Mouse (Mus musculus): ENCODE data around the gene AL732309.1. TPM values are rescaled to one million over a fixed set of nuclear protein-coding genes. Genes with fewer than 3 reads are reported as not detected.
"Not testable (repeated sequence)": the region's sequence is repeated elsewhere in the genome, so short reads cannot be mapped to it uniquely, and the experiment has no call there.

Gene AL732309.1
- total RNA-seq, 4 experiments from 2014 or later = 3.3 to 5.5 (median 4.4) TPM

DNA sequence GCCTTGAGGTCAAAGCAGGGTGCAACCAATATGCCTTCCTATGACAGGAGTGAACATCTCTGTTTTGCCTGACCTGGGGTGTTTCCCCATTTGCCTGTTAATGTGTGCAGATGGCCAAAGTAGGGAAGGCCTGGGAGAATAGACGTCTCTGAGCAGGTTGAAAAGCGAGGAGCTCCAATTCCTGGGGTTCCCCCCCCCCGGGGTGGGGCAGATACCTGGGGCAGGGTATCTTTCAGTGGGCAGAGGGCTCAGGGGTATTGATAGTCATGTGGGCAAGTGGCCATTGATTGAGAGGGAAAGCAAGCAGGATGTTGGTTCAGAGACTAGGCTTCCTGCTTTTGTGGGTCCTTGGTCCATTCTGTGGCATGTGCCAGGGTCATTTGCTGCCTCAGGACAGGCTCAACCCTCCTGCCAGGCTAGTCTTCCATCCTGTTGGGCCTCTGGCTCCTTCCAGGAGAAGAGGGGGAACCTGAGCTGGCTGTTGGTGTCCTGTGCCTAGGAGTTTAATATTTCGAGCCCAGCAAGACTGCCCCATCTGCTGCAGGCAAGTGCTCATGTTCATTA is 21.2 kb upstream of the AL732309.1 start:
- DNase-seq (ENCODE audit: low spot score in 2 of 2) = no peak

DNA sequence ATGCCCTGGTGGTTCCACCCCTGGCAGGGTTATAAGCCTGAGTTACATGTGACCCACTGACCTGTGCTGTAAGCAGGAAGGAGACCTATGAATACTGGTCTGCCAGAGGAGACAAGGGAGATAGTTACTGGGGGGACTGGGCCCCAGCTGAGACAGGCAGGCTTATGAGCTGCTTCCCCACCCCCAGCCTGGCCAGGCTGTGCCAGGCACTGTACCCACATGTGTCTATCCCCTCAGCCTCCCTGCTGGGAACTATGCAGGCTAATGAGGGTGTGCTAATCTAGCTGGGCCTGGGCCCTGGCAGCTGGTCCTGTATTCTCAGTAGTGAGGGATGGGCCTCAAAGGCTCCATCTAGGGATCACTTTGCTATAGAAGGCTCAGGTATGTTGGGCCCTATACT is 20.6 kb upstream of the AL732309.1 start:
- DNase-seq (ENCODE audit: low spot score in 2 of 2) = no peak

DNA sequence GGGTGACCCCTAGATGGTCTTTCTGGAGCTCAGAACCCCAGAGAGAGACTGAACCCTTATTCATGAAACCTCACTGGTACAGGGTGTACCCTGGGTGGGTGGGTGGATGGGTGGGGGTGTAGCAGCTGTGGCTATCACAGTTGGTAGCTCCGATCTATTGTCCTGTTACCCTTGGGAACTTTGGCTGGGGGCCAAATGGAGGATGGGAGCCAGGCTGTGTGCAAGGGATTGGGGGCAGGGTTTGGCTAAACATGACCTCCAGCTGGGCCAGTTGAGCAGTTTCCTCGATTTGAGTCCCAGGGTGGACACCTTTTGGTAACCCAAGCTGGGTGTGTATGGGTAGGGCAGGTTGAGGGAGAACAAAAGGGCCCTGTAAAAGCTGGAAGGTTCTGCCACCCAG is 20.1 kb upstream of the AL732309.1 start:
- peak; percentile 79 to 85 for DNase-seq (ENCODE audit: low spot score in 2 of 2)

DNA sequence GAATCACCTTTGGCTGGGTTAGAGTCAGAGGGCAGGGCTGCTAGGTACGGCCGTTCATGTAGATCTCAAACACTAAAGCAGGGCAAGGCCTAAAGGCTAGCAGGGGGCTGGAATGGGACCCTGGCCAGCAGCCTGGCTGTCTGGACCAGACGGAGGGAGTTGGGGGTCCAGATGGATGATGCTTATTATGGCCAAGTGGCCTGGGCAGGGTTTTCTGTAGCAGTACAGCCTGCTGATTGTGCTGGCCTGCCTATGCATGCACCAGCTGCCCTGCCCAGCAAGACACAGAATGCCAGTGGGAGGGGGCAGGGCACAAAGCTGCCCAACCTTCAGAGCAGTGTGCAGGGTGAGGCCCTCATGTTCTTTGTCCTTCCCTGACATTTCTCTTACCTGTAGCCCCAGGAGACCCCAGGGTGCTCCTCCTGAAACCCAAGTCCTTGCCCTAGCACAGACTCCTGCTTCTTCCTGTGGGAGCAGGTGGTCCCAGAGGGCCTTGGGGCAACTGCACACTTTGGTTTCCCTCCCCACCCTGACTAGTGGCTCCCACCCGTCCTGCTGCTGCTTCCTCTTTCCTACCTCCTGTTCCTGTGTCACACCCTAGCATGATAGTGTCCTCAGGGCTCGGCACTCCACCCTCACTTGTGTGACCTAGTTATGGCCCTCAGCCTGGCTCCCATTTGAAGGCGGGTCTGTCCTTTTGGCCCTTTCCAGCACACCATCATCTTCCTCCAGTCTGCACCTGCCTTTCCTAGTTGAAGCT is 19.4 kb upstream of the AL732309.1 start:
- DNase-seq (ENCODE audit: low spot score in 2 of 2) = peak in 1 of 2 experiments; percentile 53

DNA sequence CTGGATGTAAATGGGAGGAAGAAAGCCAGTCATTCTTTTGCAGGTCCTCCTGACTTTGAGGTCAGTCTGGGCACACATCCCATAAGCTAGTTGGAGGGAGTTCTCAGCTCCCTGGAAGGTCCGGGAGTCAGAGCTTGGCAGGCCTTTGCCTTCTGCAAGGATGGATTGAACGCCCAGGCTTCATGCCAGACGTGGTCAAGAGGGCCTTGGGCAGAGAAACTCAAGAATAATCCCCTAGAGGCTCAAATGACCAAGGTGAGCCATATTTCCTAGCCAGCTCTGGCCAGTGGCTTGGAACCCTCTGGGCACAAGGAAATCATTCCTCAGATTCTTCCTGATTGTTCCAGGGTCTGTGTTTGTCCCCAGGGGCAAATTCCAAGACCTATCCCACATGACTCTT is 18.2 kb upstream of the AL732309.1 start:
- DNase-seq (ENCODE audit: low spot score in 2 of 2) = no peak

DNA sequence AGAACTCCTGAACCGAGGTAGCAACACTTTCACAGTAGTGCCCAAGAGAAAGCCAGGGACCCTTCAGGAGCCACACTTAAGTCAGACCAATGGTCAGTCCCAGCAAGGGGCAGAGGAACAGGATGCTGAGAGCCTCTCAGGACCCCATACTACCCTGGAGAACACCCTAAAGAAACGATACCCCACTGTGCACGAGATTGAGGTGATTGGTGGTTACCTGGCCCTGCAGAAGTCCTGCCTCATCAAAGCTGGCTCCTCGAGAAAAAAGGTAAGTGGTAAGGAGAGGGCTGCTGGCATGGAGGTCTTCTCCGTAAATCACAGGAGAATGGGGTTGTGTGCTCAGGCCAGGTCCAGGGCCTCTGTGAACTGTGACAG is 17.6 kb upstream of the AL732309.1 start:
- no peak for DNase-seq (ENCODE audit: low spot score in 2 of 2)

DNA sequence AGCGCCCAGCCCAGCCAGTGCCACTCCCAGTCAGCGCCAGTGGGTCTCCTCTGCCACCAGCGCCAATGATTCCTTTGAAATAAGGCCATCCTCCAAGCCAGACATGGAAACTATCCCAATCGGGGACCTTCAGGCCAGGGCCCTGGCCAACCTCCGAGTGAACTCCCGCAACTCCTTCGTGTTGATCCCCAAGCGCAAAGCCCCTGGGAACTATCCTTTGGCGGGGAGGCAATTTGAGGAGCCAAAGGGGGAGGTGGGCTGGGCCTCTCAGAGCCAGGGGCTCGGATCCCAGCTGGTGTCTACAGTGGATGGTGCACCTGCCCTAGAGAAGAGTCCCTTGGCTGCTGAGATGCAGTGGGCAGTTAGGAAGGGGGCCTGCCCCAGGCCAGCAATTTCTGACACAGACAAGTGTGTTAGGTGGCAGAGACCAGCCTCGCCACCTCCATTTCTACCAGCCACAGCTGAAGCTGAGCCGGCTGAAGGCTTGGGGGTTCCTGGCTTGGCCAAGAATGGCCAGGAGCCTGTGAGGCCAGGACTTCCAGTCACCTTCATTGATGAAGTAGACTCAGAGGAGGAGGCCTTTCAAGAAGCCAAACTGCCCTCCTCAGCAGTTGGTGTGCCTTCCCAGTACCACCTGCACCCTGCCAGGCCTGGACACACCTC is 17.1 kb upstream of the AL732309.1 start:
- no peak for DNase-seq (ENCODE audit: low spot score in 2 of 2)

DNA sequence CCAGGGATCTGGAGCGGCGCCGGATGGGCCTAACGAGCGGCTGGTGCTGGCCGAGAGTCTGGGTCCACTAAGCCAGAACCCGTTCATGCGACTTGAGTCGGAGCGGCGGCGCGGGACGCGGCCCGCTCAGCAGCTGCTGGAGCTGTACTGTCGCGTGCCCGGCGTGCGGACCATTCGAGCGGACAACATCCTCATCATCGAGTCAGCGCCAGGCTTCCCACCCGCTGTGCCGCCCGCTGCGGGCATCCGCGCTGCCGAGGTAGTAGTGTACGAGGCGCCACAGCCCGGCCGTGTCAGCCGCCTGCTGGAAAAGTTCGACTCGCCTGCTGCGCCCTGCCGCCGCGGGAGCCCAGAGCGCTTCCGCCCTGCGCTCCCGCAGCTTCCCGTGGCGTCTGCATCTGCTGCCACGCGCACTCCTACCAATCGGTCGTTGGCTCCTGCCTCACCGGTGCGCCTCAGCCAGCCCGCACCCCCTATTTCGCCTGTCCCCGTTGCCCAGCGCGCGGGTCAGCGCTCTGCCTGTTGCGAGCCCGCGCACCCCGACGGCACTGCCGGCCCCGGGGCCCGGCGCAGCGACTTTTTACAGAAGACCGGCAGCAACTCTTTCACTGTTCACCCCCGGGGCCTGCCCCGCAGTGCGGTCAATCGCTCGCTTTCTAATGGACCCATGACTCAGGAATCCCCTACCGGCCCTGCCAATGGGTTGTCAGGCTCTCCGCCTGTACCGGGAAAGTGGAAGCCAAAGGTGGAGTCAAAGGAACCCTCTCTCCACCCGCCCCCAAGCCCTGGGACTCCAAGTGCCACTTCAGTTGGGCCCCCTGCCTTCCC is 16.3 kb upstream of the AL732309.1 start:
- no peak for DNase-seq (ENCODE audit: low spot score in 2 of 2)

DNA sequence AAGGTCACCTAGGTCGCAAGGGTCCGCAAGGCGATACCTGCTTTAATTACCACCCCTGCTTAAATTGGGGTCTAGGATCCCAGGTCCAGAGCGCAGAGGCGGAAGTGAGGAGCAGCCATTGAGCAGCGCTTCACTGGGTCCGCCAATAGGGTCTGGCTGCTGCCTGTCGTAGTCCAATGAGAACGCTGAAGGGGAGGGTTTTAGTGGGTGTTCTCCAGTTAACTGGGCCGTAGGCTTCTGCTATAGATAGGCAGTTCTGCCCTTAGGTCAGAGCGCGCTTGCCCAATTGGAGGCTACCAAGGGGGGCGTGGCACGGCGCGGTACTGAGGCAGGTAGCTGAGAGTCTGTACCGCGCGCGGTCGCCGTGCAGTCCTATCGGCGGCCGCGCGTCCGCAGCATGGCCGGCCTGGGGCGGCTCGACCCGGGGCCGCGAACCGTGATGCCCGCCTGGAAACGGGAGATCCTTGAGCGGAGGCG is 15.7 kb upstream of the AL732309.1 start, which contains the start of gene Tprn:
TSS of gene Tprn (plus strand) at position 328 of the 477 bp plus-strand sequence.
- DNase-seq (ENCODE audit: low spot score in 2 of 2) = peak; percentile 94 to 97

DNA sequence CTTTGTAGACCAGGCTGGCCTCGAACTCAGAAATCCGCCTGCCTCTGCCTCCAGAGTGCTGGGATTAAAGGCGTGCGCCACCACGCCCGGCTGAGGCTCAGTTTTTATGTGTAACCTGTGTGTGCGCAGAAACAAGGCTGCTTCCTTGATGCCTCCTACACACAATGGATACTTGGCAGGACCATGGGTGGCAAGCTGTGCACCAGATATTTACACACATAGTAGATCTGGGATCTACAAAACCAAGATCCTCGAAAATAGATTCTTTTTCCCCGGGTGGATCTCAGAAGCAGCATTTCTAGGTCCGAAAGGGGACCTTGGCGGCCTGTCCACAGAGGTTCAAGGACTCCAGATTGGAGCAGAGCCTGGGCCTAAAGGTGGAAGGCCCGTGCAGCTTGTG is 15.2 kb upstream of the AL732309.1 start:
- peak in 1 of 2 experiments; percentile 47 for DNase-seq (ENCODE audit: low spot score in 2 of 2)

DNA sequence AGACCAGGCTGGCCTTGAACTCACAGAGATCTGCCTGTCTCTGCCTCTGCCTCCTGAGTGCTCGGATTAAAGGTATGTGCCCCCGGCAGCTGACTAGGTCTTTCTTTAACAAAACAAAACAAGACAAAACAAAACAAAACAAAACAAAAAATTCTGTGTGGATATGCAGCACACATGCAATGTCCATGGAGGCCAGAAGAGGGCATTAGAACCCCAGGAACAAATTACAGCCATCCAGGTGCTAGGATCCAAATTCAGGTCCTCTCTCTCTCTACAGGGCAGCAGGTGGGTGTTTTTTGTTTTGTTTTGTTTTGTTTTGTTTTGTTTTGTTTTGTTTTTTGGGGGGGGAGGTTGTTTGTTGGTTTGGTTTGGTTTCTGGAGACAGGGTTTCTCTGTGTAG is 12.2 kb upstream of the AL732309.1 start:
- no peak for DNase-seq (ENCODE audit: low spot score in 2 of 2)

DNA sequence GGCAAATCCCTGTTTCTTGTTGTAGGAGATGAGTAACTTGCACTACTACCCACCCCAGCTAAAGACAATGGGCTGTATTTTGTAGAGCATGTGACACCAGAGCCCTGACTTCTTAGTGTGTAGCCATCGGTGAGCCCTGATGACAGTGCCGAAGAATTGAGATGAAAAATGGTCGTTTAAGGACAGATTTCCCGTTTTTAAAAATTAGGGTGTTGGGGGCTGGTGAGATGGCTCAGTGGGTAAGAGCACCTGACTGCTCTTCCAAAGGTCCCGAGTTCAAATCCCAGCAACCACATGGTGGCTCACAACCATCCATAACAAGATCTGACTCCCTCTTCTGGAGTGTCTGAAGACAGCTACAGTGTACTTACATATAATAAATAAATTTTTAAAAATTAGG is 10.6 kb upstream of the AL732309.1 start:
- not testable (repeated sequence) for DNase-seq (ENCODE audit: low spot score in 2 of 2)

DNA sequence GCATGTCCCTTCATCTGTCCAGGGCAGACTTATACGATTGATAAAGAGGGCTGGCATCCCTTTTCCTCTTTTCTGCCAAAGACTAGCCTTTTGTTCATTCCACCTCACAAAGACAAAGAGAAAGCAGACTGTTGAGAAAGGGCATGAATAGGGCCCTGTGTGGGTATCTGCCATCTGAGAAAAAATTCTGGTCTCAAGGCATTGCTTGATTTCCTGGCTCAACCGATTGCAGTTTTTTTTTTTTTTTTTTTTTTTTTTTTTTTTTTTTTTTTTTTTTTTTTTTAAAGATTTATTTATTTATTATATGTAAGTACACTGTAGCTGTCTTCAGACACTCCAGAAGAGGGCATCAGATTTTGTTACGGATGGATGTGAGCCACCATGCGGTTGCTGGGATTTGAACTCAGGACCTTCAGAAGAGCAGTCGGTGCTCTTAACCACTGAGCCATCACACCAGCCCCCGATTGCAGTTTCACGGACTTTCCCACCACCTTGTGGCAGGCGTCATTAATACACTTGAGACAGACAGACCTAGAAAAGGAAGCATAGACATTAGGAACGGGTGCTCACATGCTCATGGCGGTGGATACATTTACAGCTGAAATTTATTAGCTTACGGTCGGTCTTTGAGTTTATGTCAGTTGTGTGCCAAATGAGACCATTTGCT is 9.9 kb upstream of the AL732309.1 start:
- DNase-seq (ENCODE audit: low spot score in 2 of 2) = not testable (repeated sequence)

DNA sequence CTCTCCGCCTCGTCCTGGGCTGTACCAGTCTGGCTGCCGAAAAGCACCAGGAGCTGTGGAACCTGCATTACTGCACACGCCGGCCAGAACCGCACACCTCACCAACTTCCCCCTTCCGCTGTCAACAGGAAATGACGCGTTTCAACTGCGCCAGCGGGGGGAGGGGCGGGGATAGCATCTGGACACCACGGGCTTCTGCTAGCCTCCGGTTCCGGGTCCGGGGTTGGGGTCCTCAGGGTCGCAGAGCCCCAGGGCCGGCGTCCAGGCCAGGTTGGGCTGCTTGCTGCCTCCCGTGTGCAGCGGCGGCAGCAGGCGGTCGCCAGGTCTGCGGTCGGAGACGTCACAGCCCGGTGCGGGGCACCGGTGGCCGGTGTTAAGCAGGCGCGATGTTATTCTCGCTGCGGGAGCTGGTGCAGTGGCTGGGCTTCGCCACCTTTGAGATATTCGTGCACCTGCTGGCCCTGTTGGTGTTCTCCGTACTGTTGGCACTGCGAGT is 8.7 kb upstream of the AL732309.1 start, which contains the start of gene Tmem203:
TSS of gene Tmem203 (plus strand) at position 156 of the 496 bp plus-strand sequence.
- DNase-seq (ENCODE audit: low spot score in 2 of 2) = peak in 1 of 2 experiments; percentile 78

DNA sequence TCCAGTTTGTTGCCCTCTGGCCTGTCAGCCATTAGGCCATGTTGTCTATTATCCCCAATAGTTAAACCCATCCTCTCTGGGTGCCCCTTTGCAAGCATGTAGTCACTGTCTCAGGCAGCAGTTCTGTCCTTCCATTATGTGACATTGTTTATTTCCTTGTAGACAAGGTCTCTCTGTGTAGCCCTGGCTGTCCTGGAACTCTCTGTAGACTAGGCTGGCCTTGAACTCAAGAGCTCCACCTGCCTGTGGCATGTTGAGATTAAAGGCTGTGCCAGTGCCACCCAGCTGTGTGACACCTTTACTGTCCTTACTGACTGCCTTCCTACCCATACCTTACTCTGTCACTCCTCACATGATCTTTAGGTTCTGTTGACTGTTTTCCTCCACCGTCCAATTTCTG is 5.7 kb upstream of the AL732309.1 start:
- no peak for DNase-seq (ENCODE audit: low spot score in 2 of 2)

DNA sequence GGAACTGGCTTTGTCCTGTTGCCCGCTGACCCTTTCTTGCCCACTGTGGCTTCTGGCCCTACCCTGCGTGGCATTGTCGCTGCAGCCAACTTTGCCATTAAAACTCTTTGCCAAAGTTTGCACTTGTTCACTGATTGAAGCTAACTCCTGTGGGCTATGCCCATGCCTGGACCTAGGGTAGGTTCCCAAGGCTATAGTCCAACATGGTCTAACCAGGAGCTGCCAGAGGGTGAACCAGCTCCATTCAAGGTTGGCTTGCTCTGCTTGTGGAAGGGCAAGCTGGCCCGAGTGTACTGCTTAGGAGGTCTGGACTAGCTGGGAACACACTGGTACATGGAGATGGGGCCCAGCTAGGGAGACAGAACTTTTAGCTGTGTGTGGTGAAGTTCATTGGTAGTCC is 2.5 kb downstream of the AL732309.1 start:
- no peak for DNase-seq (ENCODE audit: low spot score in 2 of 2)

DNA sequence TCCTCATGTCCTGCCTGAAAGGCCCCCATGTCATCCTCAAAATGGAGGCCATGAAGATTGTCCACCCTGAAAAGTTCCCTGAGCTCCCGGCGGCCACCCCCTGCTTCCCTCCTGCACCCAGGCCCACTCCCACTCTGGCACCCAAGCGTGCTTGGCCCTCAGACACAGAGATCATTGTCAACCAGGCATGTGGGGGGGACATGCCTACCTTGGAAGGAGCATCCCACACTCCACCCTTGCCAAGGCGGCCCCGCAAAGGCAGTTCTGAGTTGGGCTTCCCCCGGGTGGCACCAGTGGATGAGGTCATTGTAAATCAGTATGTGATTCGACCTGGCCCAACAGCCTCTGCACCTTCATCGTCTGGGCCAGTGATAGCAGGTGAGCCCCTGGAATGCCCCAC is 3.3 kb downstream of the AL732309.1 start:
- no peak for DNase-seq (ENCODE audit: low spot score in 2 of 2)

DNA sequence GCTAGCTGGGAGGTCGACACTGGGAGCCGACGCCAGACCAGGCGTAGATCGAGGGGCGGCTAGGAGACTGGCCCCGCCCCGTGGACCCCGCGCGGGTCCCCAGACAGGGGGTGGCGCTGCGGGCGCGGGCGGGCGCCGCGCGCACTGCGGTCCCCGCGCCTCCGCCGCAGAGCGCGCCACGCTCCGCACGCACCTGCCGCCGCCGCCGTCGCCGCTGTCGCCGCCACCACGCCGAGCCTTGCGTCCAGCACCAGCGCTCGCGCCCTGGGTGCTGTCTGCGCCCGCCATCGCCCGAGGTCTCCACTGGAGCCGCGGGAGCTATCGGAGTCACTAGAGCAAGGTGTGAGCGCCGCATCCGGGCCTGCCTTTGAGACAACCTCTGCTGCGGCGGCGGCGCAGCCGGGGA is 4.6 kb downstream of the AL732309.1 start, which contains the start of the genes Rnf208 and Cysrt1:
TSS of gene Rnf208 (plus strand) at position 155 of the 406 bp plus-strand sequence.
TSS of gene Cysrt1 (minus strand) at position 352 of the 406 bp plus-strand sequence.
- DNase-seq (ENCODE audit: low spot score in 2 of 2) = no peak

DNA sequence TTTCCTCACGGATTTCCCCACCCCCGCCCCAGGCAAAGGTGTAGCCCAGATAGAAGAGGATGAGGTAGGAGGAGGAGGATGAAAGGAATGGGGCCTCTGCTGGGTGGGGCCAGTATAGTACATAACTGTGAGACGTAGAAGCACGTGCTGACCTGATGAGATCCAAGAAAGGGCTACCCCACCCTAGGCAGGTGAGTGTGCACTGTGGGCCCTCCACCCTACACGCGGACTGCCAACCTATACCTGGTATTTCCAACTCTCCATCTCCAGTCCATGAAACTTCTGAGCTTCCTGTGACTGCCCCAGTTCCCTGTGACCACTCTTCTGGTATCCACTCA is 5.3 kb downstream of the AL732309.1 start:
- no peak for DNase-seq (ENCODE audit: low spot score in 2 of 2)

DNA sequence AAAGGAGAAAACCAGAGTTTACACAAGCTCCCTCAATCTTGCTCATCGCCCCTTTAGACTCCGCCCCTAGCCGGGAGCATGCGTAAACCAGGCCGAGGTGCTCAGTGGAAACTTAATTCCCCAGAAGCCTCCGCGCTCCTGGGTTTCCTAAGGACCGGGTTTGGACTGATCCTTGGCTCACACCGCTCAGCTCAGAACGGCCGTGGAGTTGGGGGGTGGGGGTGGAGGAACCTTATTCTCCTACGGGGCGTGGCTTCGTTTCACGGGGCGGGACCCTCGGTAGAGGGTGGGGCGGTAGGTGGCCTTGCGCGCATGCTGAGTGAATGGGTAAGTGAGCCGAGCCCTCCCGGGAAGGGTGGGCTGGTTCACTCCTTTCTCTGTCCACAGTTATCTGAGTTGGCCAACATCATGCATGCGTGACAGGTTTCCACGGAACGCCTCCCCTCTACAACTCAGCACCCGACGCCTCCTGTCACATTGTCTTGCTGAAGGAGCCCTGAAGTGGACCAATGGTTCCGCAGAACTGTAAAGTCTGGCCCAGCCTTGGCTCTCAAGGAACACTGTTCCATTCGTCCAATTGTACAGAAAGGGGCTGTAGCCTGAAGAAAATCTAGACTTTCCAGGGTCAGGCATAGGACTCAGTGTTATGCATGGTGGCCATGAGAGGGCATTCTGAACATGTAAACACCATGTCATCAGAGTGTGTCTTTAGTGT is 5.8 kb downstream of the AL732309.1 start:
- DNase-seq (ENCODE audit: low spot score in 2 of 2) = peak; percentile 60 to 64

Data from layer of hippocampus, adult 8-10 months (tissue).